In genomic region chr5:82060679-82061078, GRCm38 (mm10) we compare ENCODE assay signal across 10 mouse cellular contexts.
DNase-seq lines count a peak whose midpoint lies in the region; ATAC-seq lines count a peak whose summit lies in the region.
"Had no signal": no experiment of that assay in that cellular context is flagged by ENCODE, and none has a peak within 500 bp of the region (broad histone marks: within the 10 kb centered on the region; RNA-seq: fewer than 3 reads in every experiment).

No protein-coding gene starts in this region.

- H3K4me2 ChIP-seq in kidney, embryonic 15.5 days = no peak overlapping the region
- H3K4me2 ChIP-seq: lung, embryonic 15.5 days had no signal

- no peaks in the 10 kb centered on the region for H3K9me3 ChIP-seq in kidney, embryonic 15.5 days (replicated peaks)
- H3K9me3 ChIP-seq in embryonic facial prominence, embryonic 10.5 days = 0 out of 2 replicates have a peak, but pooled peaks cover 6% of the 10 kb centered on the region
- H3K9me3 ChIP-seq: lung, embryonic 15.5 days had no signal

- no peaks in the 10 kb centered on the region for H3K4me1 ChIP-seq in kidney, embryonic 15.5 days
- H3K4me1 ChIP-seq in embryonic facial prominence, embryonic 10.5 days = no peaks in the 10 kb centered on the region
- H3K4me1 ChIP-seq: lung, embryonic 15.5 days had no signal

- H3K4me3 ChIP-seq in kidney, embryonic 15.5 days (replicated peaks) = no peak overlapping the region
- no peak overlapping the region for H3K4me3 ChIP-seq in embryonic facial prominence, embryonic 10.5 days
- H3K4me3 ChIP-seq: lung, embryonic 15.5 days had no signal

- H3K36me3 ChIP-seq in kidney, embryonic 15.5 days = no peaks in the 10 kb centered on the region
- H3K36me3 ChIP-seq in embryonic facial prominence, embryonic 10.5 days (replicated peaks) = no peaks in the 10 kb centered on the region
- H3K36me3 ChIP-seq: lung, embryonic 15.5 days had no signal

- H3K27ac ChIP-seq in kidney, embryonic 15.5 days = no peak overlapping the region
- H3K27ac ChIP-seq in embryonic facial prominence, embryonic 10.5 days (replicated peaks) = no peak overlapping the region
- H3K27ac ChIP-seq: lung, embryonic 15.5 days had no signal

- no peak overlapping the region for H3K9ac ChIP-seq in kidney, embryonic 15.5 days
- H3K9ac ChIP-seq: lung, embryonic 15.5 days had no signal

- no peak for ATAC-seq in kidney, embryonic 15.5 days (replicated peaks; ENCODE audit: low FRiP score)

- no peaks in the 10 kb centered on the region for H3K27me3 ChIP-seq in kidney, embryonic 15.5 days
- no peaks in the 10 kb centered on the region for H3K27me3 ChIP-seq in embryonic facial prominence, embryonic 10.5 days (replicated peaks; ENCODE audit: low read depth, poor library complexity, severe bottlenecking)
- H3K27me3 ChIP-seq: lung, embryonic 15.5 days had no signal

- DNase-seq in cerebellum, adult 9-10 months = peak; percentile 3
- DNase-seq in cerebellum, adult 9-11 months = no peak
- DNase-seq in kidney, postnatal 14 days = peak; percentile 12
- DNase-seq in 3T3-L1 (ENCODE audit: low read depth, low spot score) = peak; percentile 82
- peak; percentile 15 for DNase-seq in embryonic facial prominence, embryonic 10.5 days (ENCODE audit: low spot score)
- no peak for DNase-seq in thymus, postnatal 4 days
- DNase-seq in heart, adult 8-10 months (ENCODE audit: low spot score) = no peak
- DNase-seq: thymus, postnatal 14 days had no signal

- WGBS in kidney, embryonic 15.5 days = 64% methylated on average over 1 of the region's 1 CpGs
- 62% methylated on average over 1 of the region's 1 CpGs for WGBS in embryonic facial prominence, embryonic 10.5 days

Comparison
In these comparisons a context has a peak if more than half of its experiments do, and no peak if none do; other contexts are left out.
1. DNase-seq: peak in cerebellum, adult 9-10 months (single experiment), kidney, postnatal 14 days (single experiment), 3T3-L1 (single experiment) and embryonic facial prominence, embryonic 10.5 days (single experiment); none in cerebellum, adult 9-11 months (single experiment), thymus, postnatal 4 days (single experiment) and heart, adult 8-10 months (single experiment).